Mouse (Mus musculus): ENCODE data around the gene A630095N17Rik.
A peak's percentile ranks its signal among the peaks of the same experiment; 100 is the strongest.

Gene A630095N17Rik

DNA sequence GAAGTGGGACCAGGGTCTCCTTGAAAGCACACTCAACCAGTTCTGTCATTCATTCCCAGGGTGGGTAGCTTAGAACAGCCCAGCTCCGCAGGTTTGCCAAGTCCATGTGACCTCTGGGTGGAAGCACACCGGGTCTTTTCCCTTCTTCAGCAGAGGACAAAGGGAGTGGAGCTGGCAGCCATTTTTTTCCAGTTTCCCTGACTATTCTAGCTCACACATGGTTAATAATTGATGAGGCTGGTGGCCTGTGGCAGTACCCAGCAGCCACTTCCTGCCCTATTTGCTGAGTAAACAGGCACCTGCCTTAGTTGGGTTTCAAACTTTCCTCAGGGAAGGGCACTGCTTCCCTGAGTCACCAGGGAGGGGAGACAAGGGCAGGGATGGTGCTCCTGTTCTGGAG is 17.5 kb downstream of the A630095N17Rik start:
- DNase-seq (ENCODE audit: low spot score), result no peak

DNA sequence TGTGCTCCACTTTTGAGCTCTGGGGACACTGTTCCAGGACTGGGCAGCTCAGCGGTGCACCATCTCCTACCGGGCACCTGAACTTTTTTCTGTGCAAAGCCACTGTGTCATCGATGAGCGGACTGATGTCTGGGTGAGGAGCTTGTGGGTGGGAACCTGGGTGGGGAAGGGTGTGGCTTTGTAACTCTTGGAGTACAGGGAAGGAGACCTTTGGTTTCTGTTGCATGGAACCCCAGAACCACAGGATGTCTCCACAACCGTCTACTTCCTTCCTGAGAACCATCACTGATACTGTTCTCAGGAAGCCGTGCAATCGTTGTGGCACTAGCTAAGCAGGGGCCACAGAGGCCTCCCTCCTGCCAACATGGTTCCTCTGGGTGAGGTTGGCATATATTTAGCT is 18.8 kb downstream of the A630095N17Rik start:
- no peak for DNase-seq (ENCODE audit: low spot score)

DNA sequence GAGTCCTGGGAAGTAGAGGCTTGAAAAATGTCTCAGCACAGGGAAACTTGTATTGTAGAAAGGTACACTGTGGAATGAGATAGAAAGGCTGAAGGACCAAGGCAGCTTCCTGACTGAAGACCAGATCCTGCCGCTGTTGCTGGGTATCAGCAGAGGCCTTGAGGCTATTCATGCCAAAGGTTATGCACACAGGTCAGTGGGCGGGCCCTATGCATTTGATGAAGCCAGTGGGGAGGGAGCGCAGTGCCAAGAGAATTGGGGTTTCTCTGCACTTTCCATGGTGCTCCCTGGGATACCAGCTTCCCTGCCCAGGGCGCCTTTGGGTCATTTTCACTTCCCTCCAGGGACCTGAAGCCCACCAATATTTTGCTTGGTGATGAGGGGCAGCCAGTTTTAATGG is 19.4 kb downstream of the A630095N17Rik start:
- DNase-seq (ENCODE audit: low spot score), result no peak

DNA sequence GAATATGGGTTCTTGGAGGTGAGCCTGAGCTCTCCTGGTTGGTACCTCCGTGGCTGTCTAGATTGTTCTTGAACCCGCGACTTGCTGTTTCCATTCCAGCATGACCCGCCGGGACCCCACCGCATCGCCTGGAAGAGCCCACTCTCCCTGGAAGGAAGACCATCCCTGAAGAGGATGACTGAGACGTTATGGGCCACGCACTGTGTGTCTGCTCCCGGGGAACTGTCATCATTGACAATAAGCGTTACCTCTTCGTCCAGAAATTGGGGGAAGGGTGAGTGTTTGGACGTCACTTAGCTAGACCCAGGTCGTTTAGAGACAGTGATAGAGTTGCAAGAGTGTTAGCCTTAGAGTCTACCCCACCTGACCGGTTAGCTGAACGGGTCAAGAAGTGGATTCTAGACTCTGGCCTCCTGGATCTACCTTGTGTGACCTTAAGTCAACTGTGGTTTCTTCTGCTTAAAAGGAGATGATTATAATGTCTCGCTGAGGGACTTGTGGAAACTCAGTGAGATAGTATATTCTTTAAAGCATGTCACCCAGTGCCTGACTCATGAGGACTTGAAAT is 20.7 kb downstream of the A630095N17Rik start:
- no peak for DNase-seq (ENCODE audit: low spot score)

DNA sequence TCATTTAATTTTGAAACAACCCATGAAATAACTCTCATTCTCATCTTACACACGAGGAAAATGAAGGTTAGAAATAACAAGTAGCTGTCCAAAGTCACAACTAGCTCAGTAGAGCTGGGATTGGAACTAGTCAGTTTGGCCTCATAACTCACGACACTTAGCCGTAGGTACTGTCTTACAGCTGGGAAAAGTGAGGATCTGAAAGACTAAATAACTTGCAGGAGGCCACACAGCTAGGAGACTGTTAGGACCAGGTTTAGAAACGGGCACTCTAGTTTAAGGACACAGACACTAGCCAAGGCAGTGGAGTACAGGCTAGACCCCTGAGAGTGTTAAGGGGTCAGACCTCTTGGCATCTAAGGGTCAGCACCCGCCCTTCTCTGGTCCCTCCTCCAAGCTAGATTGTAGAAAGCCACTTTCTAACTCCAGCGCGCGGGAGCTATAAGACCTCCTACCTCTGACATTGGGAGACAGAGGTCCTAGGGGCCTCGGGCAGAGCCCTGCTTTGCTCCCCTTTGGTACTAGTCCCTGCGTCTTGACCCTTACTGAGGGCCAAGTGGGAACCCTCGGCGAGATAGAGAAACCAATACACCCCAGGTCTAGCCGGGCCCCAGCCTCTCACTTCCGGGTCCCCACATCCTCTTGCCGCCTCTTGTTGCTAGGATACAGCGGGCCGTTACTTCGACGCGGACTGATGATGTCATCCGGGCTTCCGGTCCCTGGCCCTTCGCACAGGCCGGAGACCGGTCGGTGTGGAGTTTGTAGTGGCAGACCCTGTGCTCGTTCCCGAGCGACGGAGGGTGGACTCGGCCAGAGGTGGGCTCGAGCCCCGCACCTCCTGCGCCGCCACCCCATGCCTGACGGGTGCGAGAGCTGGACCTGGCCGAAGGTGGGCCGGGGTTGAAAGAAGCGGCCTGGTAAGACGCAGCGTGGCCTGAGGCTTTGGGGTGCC is 21.5 kb downstream of the A630095N17Rik start, which contains the start of the genes Glb1l and Stk16:
Glb1l (minus strand) TSS at position 678 of the 952 bp plus-strand sequence.
Stk16 (plus strand) TSS at position 703 of the 952 bp plus-strand sequence.
- DNase-seq (ENCODE audit: low spot score), result peak; percentile 99

DNA sequence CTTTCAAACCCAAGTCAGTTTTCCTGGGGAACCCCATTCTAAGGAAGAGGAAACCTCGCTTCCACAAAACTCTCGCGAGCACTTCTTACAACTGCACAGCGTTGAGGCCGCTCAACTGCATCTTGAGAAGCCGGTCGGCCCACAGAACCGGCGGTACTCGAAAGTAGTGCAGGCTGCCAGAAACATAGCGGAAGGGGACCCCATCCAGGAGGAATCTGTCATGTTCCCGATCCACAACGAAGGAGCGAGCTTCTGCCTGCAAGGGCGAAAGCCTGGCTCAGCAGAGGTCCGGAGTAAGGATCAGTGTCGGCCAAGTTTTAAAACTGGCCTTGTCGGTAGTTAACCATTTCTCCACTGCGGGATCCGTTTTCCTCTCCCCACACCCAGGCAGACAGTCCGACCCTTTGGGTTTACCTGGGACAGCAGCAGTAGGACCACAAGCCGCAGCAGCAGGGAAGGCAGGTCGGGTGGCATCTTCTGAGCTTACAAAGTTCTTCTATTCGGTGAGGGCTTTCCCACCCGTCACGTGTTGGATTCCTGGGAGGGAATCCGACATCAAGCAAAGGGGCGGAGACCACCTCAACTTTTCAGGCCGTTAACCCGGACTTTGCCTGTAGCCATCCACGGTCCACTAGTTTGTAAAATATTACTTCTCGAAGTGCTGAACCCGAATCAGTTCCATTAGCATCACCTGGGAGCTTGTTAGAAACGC is 22.8 kb downstream of the A630095N17Rik start:
- DNase-seq (ENCODE audit: low spot score), result peak; percentile 52

DNA sequence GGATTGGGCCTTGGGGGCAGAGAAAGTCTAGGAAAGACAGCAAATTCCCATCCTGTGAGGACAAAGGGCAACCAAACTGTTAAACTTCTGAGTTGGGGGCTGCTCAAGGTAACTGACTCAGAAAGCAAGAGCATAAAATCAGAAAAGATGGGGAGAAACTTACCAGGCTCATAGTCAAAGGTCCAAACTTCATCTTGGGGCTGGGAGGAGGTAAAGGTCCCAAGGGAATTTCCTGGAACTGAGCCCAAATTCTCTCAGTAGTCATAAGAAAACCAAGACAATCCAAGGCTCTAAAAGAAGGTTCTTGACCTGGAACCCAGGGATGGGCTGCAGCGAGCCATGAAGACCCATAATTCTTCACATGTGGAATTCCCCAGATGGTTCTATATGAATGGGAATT is 30.7 kb downstream of the A630095N17Rik start:
- DNase-seq (ENCODE audit: low spot score), result no peak

DNA sequence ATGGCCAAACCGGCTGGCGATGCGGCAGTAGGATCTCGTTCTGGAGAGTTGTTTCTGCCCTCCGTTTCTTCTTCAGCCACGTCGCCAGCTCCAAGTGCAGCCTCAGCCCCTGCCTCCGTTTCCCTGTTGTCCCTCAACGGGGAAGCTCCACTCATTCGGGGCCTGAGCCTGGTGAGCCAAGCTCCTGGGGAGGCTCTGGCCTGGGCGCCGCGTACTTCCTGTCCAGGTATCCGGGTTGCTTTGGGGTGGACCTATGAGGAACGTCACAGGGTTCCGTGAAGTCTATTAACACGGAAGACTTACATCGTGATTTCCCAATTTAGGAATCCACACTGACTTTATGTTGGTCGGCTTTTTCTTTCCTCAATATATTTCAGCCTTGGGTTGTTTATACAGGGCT is 39.5 kb downstream of the A630095N17Rik start:
- DNase-seq (ENCODE audit: low spot score), result peak; percentile 40

DNA sequence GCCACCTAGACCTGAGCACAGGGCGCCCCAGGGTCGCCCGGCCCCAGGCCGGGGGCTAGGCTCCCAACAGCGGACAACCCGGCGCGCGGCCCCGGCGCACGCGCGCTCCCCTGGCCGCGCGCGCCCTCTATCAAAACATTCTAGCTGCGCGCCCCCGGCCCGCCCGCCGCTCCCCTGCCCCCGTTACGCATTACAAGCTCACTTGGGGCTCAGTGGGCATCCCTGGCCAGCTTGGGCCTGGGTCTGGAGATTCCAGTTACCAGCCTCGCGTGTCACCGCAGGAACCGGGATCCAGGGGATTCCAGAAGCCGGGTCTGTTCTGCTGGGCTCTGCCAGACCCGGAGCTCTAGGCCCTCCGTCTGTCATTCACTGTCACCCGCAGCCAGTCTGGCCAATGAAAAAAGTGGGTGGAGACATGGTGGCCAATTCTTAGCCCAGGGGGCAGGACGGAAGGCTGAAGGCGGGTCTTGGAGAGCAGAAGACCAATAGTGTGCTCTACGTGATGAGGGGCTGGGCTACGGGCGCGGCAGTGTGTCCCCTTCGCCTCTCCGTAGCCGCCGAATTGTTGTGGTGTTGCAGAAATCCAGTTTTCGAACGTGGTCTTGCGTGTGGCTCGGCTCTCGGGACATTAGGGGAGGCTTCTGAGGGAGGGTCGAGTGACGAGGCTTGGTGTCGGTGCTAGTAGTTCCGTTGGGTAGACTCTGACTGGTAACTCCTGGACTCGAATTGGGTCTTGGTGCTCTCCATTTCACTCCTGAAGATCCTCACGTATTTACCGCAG is 40.1 kb downstream of the A630095N17Rik start, which contains the start of the genes Ankzf1 and Atg9a:
Ankzf1 (plus strand) TSS at position 530 of the 781 bp plus-strand sequence.
Atg9a (minus strand) TSS at position 575 of the 781 bp plus-strand sequence.
- peak; percentile 98 for DNase-seq (ENCODE audit: low spot score)

DNA sequence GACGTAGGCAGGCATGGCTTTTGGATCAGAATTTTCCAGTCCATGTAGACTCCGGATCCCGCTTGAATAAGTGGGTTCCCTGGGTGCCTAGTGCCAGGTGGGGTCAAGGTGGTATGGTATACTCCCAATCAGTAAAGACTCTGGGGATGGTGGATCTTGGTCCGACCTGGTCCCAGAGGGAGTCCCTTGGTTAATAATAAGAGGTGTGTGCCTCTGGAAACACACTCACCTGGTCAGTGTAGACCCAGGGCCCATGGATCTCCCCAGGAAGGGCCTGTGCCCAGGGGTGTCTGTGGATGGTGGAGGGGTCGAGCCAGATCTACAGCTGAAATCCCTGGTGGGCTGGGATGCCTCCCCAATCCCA is 40.7 kb downstream of the A630095N17Rik start:
- DNase-seq (ENCODE audit: low spot score), result no peak

DNA sequence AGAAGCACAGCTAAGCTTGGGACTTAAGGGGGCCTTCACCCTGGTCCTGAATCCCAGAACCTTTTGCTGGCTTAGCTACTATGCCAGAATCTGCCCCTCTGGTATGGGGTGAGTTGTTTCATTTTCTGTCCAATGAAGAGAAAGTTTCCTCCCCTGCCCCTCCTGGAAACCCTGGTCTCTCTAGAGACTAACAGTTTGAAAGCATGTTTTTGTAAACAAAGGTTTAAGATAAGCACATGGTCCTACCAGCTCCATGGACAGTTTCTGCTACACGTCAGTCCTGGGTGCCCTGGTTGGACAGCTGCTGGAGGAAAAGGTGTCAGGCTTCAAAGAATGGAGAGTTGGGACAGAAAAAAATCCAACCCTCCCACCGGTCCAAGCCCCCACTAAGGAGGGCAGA is 41.3 kb downstream of the A630095N17Rik start:
- no peak for DNase-seq (ENCODE audit: low spot score)

DNA sequence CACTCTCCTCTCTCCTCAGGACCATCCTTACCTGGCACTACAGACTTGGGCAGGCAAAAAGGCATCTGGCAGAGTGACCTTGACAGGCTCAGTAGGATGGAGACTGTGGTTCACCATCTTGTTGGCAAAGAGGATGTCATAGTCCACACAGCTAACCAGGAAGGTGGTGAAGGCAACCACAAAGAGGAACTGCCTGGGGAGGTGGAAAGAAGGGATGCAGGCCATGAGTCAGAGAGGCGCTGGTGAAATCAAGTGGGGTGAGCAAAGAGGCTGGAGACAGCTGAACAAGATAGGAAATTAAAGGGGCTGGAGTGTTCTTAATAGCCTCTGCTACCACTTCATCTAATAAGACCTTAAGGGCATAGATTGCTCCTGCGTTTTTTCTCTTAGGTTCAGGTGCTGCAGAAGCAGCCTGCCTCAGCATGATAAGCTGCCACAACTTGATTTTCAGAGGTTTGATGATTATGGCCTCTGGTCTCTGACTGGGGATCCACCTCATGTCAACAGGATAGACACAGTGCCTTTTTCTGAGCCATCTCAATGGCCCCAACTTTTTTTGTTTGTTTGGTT is 43.9 kb downstream of the A630095N17Rik start:
- DNase-seq (ENCODE audit: low spot score), result no peak

DNA sequence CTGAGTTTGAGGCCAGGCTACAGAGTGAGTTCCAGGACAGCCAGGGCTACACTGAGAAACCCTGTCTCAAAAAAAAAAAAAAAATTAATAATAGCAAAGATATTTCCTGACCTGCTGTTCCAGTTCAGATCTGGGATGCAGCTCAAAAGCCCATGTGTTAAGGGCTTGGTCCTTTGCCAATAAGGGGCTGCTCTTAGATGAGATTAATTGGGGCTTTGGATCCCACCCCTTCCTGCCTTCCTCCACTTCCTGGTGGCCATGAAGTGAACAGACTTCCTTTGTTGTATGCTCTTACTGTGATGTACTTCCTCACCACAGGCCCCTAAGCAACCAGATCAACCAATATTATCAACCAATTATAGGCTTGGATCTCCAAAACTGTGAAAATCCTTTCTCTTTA is 44.8 kb downstream of the A630095N17Rik start:
- no peak for DNase-seq (ENCODE audit: low spot score)

DNA sequence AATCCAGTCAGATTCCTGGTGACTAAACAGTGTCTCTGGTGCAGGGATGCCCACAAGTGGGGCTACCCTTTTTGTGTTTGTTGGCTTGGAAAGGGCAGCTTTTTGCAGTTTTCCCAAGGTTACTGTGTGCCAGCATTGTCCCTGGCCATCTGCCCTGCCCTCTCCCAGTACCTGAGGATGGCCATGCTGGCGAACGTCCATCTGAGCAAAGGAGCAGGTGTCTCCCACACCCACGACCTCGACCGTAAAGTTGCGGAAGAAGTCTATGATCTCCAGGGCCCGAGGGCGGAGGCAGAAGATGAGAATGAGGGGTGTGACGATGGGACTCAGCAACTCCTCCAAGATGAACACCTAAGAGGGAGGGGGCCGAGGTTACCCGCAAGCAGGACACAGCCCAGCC is 46.4 kb downstream of the A630095N17Rik start:
- no peak for DNase-seq (ENCODE audit: low spot score)

DNA sequence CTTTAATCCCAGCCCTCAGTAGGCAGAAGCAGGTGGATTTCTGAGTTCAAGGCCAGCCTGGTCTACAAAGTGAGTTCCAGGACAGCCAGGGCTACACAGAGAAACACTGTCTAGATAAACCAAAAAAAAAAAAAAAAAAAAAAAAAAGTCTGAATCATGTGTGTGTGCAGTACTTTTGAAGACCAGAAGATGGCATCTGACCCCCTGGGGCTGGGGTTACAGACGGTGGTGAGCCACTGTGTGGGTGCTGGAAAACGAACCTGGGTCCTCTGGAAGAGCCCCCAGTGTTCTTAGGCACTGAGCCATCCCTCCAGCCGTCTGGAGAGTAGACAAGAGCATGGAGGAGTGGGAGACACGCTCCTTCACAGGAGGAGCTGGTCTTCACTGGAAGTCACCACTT is 49.7 kb downstream of the A630095N17Rik start:
- DNase-seq (ENCODE audit: low spot score), result no peak

DNA sequence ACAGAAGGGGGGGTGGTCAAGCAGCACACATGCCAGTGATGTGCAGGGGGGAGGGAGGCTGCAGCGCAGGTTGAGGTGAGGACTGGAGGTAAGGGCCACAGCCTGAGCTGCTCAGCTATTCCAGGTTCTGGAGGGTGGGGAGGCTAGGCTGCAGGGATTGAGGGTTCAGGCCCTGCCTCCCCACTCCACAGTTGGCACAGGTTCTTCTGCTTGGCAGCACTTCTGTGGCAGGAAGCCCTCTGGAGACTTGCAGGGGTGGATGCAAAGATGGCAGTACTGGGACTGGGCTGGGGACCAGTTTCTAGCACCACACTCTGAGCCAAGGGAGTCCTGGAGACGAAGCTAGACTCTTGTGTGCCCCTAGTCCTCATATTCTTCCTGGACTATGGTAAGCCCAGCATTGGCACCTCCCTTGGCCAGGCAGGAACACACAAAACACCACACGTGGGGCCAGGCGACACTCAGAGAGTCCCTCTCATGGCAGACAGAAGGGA is 50.5 kb downstream of the A630095N17Rik start:
- no peak for DNase-seq (ENCODE audit: low spot score)

DNA sequence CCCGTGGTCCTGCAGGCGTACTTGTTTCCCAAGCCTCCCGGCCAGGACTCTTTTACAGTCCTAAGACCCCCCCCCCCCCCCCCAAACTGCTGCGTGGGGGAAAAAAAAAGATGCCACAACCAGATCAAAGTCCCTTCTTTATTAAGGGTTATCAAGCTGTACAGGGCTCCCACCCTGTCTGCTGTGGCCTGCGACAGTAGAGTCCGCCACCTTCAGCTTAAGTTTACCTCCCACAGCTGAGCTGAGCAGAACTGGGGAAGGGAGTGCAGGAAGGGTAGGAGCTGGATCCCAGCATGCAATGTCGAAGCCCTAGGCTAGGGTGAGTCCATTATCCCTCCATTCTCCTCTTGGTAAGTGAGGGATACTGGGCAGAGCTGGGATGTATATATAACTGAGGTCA is 51.2 kb downstream of the A630095N17Rik start:
- DNase-seq (ENCODE audit: low spot score), result no peak

DNA sequence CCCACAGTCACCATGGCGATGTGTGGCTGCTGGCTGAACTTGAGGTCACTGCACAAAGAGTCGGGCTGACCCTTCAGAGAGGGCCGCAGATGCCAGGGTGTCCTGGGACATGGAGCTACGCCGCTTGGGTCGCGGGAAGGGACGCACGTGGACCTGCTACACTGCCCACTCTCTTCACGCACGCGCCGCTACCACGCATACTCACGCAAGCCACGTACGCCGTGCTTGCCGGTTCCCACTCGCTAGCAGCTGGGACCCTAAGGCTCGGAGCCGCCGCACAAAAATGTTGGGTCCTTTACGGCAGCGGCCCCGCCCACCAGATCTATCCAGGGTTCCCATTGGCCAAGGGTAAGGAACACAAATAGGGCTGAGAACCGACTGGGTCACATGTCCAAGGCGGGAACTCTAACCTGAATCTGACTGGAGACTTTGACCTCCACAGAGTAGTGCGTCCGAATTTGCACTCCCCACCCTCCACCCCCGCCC is 51.8 kb downstream of the A630095N17Rik start, which contains the start of gene Abcb6:
Abcb6 (minus strand) TSS at position 288 of the 486 bp plus-strand sequence.
- DNase-seq (ENCODE audit: low spot score), result peak; percentile 96

DNA sequence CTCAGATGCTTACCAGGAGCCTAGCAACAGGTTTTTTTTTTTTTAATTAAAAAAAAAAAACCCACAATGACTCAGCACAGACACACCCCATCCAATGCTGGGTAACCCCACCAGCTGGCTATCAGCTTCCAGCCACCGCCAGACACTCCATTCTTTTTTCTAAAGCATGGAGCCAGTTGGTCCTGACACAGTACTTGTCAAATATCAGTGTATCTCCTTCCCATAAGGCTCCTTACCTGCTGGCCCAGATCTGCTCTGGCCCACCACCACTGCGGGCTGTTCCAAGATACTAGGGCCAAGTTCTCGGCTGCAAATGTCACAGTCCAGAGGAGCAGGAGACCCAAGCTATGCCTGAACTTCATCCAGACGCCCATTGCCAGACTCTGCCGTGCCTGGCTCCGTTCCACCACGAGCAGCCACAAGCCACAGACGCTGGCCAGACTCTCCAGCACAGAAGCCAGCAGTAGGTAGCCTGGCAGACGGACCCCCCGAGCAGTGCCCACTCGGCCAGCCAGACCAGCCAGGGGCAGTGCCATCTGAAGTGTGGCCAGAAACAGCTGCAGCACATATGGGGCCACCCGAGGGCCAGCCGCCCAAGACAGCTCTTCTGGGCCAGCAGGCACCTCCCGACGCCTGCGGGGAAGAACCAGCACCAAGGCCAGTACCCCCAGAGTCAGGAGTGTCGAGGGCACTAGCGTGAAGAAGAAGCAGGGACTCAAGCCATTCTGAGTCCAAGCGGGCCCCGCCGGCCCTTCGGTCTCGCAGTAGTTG is 52.4 kb downstream of the A630095N17Rik start:
- no peak for DNase-seq (ENCODE audit: low spot score)
